Mouse (Mus musculus) midbrain, embryonic 16.5 days (tissue): Measurements from ENCODE around the gene Mettl23. TPM values are rescaled to one million over a fixed set of nuclear protein-coding genes. Genes with fewer than 3 reads are reported as not detected.

ENCODE experiments used
- ATAC-seq: fragments of 200-750 bp; cut with Nextera tagmentation; 2 replicates; pipeline ENCODE4 v1.8.0; 2017; ENCODE audit warnings: moderate TSS enrichment
- H3K27ac ChIP-seq: fragments of 300-500 bp; sonication (generic); 2 replicates; pipeline ENCODE4 v1.5.1; 2014; ENCODE audit warnings: mild to moderate bottlenecking, low read length, mixed read lengths
- H3K27me3 ChIP-seq: fragments of 300-500 bp; sonication (generic); 2 replicates; pipeline ENCODE4 v1.6.1; 2014; ENCODE audit warnings: low read depth, low read length, mixed read lengths; ENCODE audit not compliant: control insufficient read depth, insufficient read depth
- H3K36me3 ChIP-seq: fragments of 300-500 bp; sonication (generic); 2 replicates; pipeline ENCODE4 v1.6.1; 2014; ENCODE audit warnings: mild to moderate bottlenecking, low read length, moderate library complexity, mixed read lengths; ENCODE audit not compliant: control insufficient read depth, insufficient read depth
- H3K4me1 ChIP-seq: fragments of 300-500 bp; sonication (generic); 2 replicates; pipeline ENCODE4 v1.6.1; 2014; ENCODE audit warnings: mild to moderate bottlenecking, low read length, mixed read lengths; ENCODE audit not compliant: control insufficient read depth, insufficient read depth
- H3K4me2 ChIP-seq: fragments of 300-500 bp; sonication (generic); 2 replicates; pipeline ENCODE4 v1.6.1; 2014; ENCODE audit warnings: mild to moderate bottlenecking, low read length, mixed read lengths
- H3K4me3 ChIP-seq: fragments of 300-500 bp; sonication (generic); 2 replicates; pipeline ENCODE4 v1.5.1; 2014; ENCODE audit warnings: low read depth, mild to moderate bottlenecking, low read length, moderate library complexity, mixed read lengths
- H3K9ac ChIP-seq: fragments of 300-500 bp; sonication (generic); 2 replicates; pipeline ENCODE4 v1.6.1; 2014; ENCODE audit warnings: low read depth, low read length, mixed read lengths
- H3K9me3 ChIP-seq: fragments of 300-500 bp; sonication (generic); replicated peaks from 2 replicates; pipeline ENCODE4 v1.6.1; 2014; ENCODE audit warnings: mild to moderate bottlenecking, low read length, mixed read lengths; ENCODE audit not compliant: control insufficient read depth, poor library complexity, severe bottlenecking
- WGBS: fragments of 180-500 bp; shearing (Covaris S2); extraction: QIAGEN DNeasy Blood & Tissue Kit; methylation state at CpG from one replicate; pipeline ENCODE4 v1.1.7; 2014; 5-methylcytosine and 5-hydroxymethylcytosine counted together
- polyA plus RNA-seq: library from polyadenylated mRNA; unstranded; fragments of >200 nt; fragmentation: Nextera tagmentation; extraction: Ambion mirVana; gene quantifications from 2 replicates; pipeline ENCODE4 v1.2.1, GENCODE M21; 2015

Mettl23 gene
- polyA plus RNA-seq, 1 experiment from 2014 or later, result 67.4 TPM

- no peak overlapping the region for H3K27ac ChIP-seq
- ATAC-seq, result no peak
Measured at GRCm38 (mm10) chr11:116881440-116881839, 38.4 kb downstream of the Mettl23 start.

DNA sequence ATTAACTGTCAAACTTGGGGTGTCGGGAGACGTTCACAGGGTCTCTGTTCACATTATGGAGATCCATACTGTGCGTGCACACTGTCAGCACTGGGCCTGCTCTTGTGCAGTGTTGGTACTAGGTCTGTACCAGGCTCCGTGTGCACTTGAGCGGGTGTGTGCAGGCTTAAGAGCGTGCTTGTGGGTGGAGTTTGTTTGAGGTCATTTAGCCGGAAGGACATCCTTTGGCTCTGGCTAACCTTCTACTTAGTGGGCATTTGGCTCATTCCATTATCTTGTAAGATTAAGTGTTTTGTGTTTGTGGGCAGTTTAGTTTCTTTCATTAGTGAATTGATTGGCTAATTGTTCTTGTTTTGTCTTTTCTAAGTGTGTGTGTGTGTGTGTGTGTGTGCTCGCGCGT is 39.4 kb downstream of the Mettl23 start:
- H3K4me3 ChIP-seq, result no peak overlapping the region
- WGBS, result 81% methylated on average over 10 of the region's 10 CpGs

More at GRCm38 (mm10) chr11:116881440-116881839, 38.4 kb downstream of the Mettl23 start:
- peaks cover 8% of the 10 kb centered on the region; the same call in 1 of the 2 replicates for H3K4me1 ChIP-seq
- no peak overlapping the region for H3K4me2 ChIP-seq
- no peaks in the 10 kb centered on the region for H3K36me3 ChIP-seq
- H3K4me3 ChIP-seq, result no peak overlapping the region
- H3K9me3 ChIP-seq, result no peaks in the 10 kb centered on the region
- 51% methylated on average over 5 of the region's 5 CpGs for WGBS
- H3K27me3 ChIP-seq, result no peaks in the 10 kb centered on the region
- H3K9ac ChIP-seq, result no peak overlapping the region

GRCm38 (mm10) chr11:116884061-116884460 is 41.0 kb downstream of the Mettl23 start:
- H3K4me3 ChIP-seq, result no peak overlapping the region
- peaks cover 8% of the 10 kb centered on the region; the same call in 1 of the 2 replicates for H3K4me1 ChIP-seq
- no peak overlapping the region for H3K9ac ChIP-seq
- no peak overlapping the region for H3K27ac ChIP-seq
- no peak overlapping the region for H3K4me2 ChIP-seq
- ATAC-seq, result no peak
- no peaks in the 10 kb centered on the region for H3K36me3 ChIP-seq
- no peaks in the 10 kb centered on the region for H3K27me3 ChIP-seq
- WGBS, result 85% methylated on average over 6 of the region's 6 CpGs
- H3K9me3 ChIP-seq, result no peaks in the 10 kb centered on the region

More for the DNA sequence above, 39.4 kb downstream of the Mettl23 start:
- Histone ChIP-seq H3K4me1 (peaks cover 8% of the 10 kb centered on the region; the same call in 1 of the 2 replicates), H3K9ac (no peak overlapping the region), H3K9me3 (no peaks in the 10 kb centered on the region), H3K27ac (no peak overlapping the region), H3K27me3 (no peaks in the 10 kb centered on the region), H3K36me3 (no peaks in the 10 kb centered on the region), H3K4me2 (no peak overlapping the region)
- ATAC-seq, result no peak

- 4% methylated on average over 26 of the region's 28 CpGs for WGBS
- no peaks in the 10 kb centered on the region for H3K36me3 ChIP-seq
- peaks cover 8% of the 10 kb centered on the region; the same call in 1 of the 2 replicates for H3K4me1 ChIP-seq
- no peaks in the 10 kb centered on the region for H3K9me3 ChIP-seq
- H3K27ac ChIP-seq, result no peak overlapping the region
- no peaks in the 10 kb centered on the region for H3K27me3 ChIP-seq
- H3K9ac ChIP-seq, result 0 out of 2 replicates have a peak overlapping the region, but pooled peaks have one; percentile 39
- H3K4me3 ChIP-seq, result peak overlapping the region; percentile 23
- H3K4me2 ChIP-seq, result peak overlapping the region; percentile 51
- ATAC-seq, result peak; percentile 70
Measured at GRCm38 (mm10) chr11:116885275-116886151, 42.4 kb downstream of the Mettl23 start.

DNA sequence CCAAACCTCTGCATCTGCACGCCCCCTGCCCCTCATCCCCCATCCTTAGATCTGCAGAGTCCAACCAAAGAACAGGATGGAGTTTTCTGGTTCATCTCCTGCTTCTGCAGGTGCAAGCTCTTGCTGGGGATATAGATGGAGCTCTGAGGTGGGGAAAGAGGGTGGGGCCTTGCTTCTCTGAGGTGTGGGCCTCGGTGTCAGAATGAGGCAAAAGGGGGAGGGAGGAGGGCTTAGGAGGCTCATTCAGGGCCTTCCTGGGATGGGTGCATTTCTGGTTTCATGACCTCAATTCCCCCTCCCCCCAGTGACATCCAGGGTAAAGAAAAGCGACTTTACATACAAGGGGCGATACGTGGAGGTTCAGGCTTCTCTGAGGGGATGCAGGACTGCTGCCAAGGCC is 44.1 kb downstream of the Mettl23 start:
- H3K4me3 ChIP-seq, result no peak overlapping the region
- H3K9ac ChIP-seq, result no peak overlapping the region
- no peaks in the 10 kb centered on the region for H3K9me3 ChIP-seq
- H3K4me2 ChIP-seq, result no peak overlapping the region
- H3K27me3 ChIP-seq, result no peaks in the 10 kb centered on the region
- ATAC-seq, result no peak
- H3K27ac ChIP-seq, result no peak overlapping the region
- peaks cover 8% of the 10 kb centered on the region; the same call in 1 of the 2 replicates for H3K4me1 ChIP-seq
- 61% methylated on average over 5 of the region's 5 CpGs for WGBS
- H3K36me3 ChIP-seq, result no peaks in the 10 kb centered on the region

- Histone ChIP-seq H3K36me3 (no peaks in the 10 kb centered on the region), H3K4me1 (no peaks in the 10 kb centered on the region), H3K9ac (no peak overlapping the region), H3K9me3 (no peaks in the 10 kb centered on the region), H3K4me3 (no peak overlapping the region), H3K27ac (no peak overlapping the region), H3K4me2 (no peak overlapping the region), H3K27me3 (no peaks in the 10 kb centered on the region)
- 72% methylated on average over 19 of the region's 19 CpGs for WGBS
- no peak for ATAC-seq
Measured at GRCm38 (mm10) chr11:116893532-116894442, 50.7 kb downstream of the Mettl23 start.

- no peak for ATAC-seq
- Histone ChIP-seq H3K4me2 (no peak overlapping the region), H3K4me1 (no peaks in the 10 kb centered on the region), H3K27me3 (no peaks in the 10 kb centered on the region), H3K27ac (no peak overlapping the region), H3K9ac (no peak overlapping the region), H3K4me3 (no peak overlapping the region), H3K9me3 (no peaks in the 10 kb centered on the region), H3K36me3 (no peaks in the 10 kb centered on the region)
- 35% methylated on average over 3 of the region's 3 CpGs for WGBS
Measured at GRCm38 (mm10) chr11:116895402-116895801, 52.3 kb downstream of the Mettl23 start.

DNA sequence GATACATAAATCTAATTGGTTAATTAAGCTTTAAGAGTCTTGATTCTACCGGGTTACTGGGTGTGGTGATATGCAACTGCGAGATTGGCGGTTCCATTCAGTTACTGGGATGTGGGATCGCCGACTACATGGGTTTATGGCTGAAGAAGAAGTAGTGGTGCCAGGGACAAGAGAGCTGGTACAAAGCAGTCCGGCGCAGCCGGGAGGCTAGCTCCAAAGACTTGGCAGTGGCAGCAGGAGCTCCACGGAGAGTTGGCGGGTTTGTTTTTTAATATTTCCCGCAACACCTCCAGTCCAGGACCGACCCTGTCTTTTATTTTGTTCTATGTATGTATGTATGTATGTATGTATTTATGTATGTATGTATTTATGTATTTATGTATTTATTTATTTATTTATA is 56.2 kb downstream of the Mettl23 start:
- WGBS, result 91% methylated on average over 12 of the region's 12 CpGs
- no peak overlapping the region for H3K9ac ChIP-seq
- no peak overlapping the region for H3K4me2 ChIP-seq
- no peaks in the 10 kb centered on the region for H3K9me3 ChIP-seq
- H3K36me3 ChIP-seq, result no peaks in the 10 kb centered on the region
- no peak overlapping the region for H3K4me3 ChIP-seq
- no peaks in the 10 kb centered on the region for H3K4me1 ChIP-seq
- no peak overlapping the region for H3K27ac ChIP-seq
- peaks cover 2% of the 10 kb centered on the region for H3K27me3 ChIP-seq
- no peak for ATAC-seq
